Comparison of ENCODE assay signal across 8 mouse cellular contexts in genomic region chr10:7052315-7053017, GRCm38 (mm10). TPM values are rescaled to one million over a fixed set of nuclear protein-coding genes. Genes with fewer than 3 reads are reported as not detected.
DNase-seq lines count a peak whose midpoint lies in the region; ATAC-seq and TF ChIP-seq lines count a peak whose summit lies in the region.
"Had no signal": no experiment of that assay in that cellular context is flagged by ENCODE, and none has a peak within 500 bp of the region (broad histone marks: within the 10 kb centered on the region; RNA-seq: fewer than 3 reads in every experiment).

TSS of gene Ipcef1 (minus strand) at chr10:7052478.

- DNase-seq in NIH3T3 (ENCODE audit: low read depth), result peak; percentile 12
- no peak for DNase-seq in gastrocnemius, postnatal 10 days
- DNase-seq in ovary, postnatal 36 days (ENCODE audit: low spot score), result no peak
- DNase-seq in urinary bladder, postnatal 10 days (ENCODE audit: low spot score), result no peak

- no peak within 1 kb of the TSS for H3K4me3 ChIP-seq in cortical plate, adult 2 months (ENCODE audit: insufficient read depth, low read length)
- H3K4me3 ChIP-seq in hindbrain, embryonic 16.5 days (ENCODE audit: low read length), result no peak within 1 kb of the TSS
- no peak within 1 kb of the TSS for H3K4me3 ChIP-seq in limb, embryonic 12.5 days (replicated peaks)

- H3K9me3 ChIP-seq in hindbrain, embryonic 16.5 days (ENCODE audit: control insufficient read depth, low read length), result no peaks in the 10 kb centered on the region
- H3K9me3 ChIP-seq in limb, embryonic 12.5 days, result no peaks in the 10 kb centered on the region

- H3K9ac ChIP-seq in hindbrain, embryonic 16.5 days (ENCODE audit: low read depth, low read length), result no peak within 1 kb of the TSS
- no peak within 1 kb of the TSS for H3K9ac ChIP-seq in limb, embryonic 12.5 days (replicated peaks)

- no peak within 1 kb of the TSS for H3K27ac ChIP-seq in cortical plate, adult 2 months (ENCODE audit: insufficient read depth, low read length)
- H3K27ac ChIP-seq in hindbrain, embryonic 16.5 days (ENCODE audit: low read depth, low read length), result no peak within 1 kb of the TSS
- H3K27ac ChIP-seq in limb, embryonic 12.5 days, result peak within 1 kb of the TSS; percentile 45; the same call in 1 of the 2 replicates
- H3K27ac ChIP-seq: macrophage had no signal

- no peak for TF ChIP-seq CTCF in cortical plate, adult 2 months (IDR thresholded peaks at IDR 0.05; ENCODE audit: extremely low read depth, insufficient read depth, low read length)

- WGBS in hindbrain, embryonic 16.5 days, result 15% methylated on average over 12 of the region's 12 CpGs
- 39% methylated on average over 12 of the region's 12 CpGs for WGBS in limb, embryonic 12.5 days

- no peaks in the 10 kb centered on the region for H3K36me3 ChIP-seq in hindbrain, embryonic 16.5 days (ENCODE audit: control insufficient read depth, insufficient read depth, low read length)
- H3K36me3 ChIP-seq in limb, embryonic 12.5 days, result no peaks in the 10 kb centered on the region

- no peak for TF ChIP-seq POLR2A in cortical plate, adult 2 months (IDR thresholded peaks at IDR 0.05; ENCODE audit: extremely low read depth, insufficient read depth, low read length)

- no peaks in the 10 kb centered on the region for H3K27me3 ChIP-seq in hindbrain, embryonic 16.5 days (replicated peaks; ENCODE audit: control insufficient read depth, insufficient read depth, low read length)
- H3K27me3 ChIP-seq in limb, embryonic 12.5 days, result no peaks in the 10 kb centered on the region

- H3K4me2 ChIP-seq in hindbrain, embryonic 16.5 days (ENCODE audit: low read length), result peak within 1 kb of the TSS; percentile 25; the same call in 1 of the 2 replicates
- H3K4me2 ChIP-seq in limb, embryonic 12.5 days, result no peak within 1 kb of the TSS

- peak; percentile 56; the same call in 1 of the 2 replicates for ATAC-seq in hindbrain, embryonic 16.5 days
- no peak for ATAC-seq in limb, embryonic 12.5 days (ENCODE audit: insufficient number of reproducible peaks, insufficient read depth, low FRiP score, low TSS enrichment, low read depth)

- no peaks in the 10 kb centered on the region for H3K4me1 ChIP-seq in cortical plate, adult 2 months (ENCODE audit: control insufficient read depth, insufficient read depth, low read length)
- peaks cover 7% of the 10 kb centered on the region for H3K4me1 ChIP-seq in hindbrain, embryonic 16.5 days (ENCODE audit: control insufficient read depth, insufficient read depth, low read depth, low read length)
- H3K4me1 ChIP-seq in limb, embryonic 12.5 days (replicated peaks), result peaks cover 4% of the 10 kb centered on the region

RNA-seq across cellular contexts. Expression of gene Ipcef1, which starts in this region (rescaled TPM):
- polyA plus RNA-seq in cortical plate, adult 2 months (2012; rRNA removed), result 45.7 and 48.0 TPM in 2 replicates
- 2.0 and 2.9 TPM in 2 replicates for polyA plus RNA-seq in hindbrain, embryonic 16.5 days (2015; fragmentation: Nextera tagmentation; extraction: Ambion mirVana)
- polyA plus RNA-seq in limb, embryonic 12.5 days (2016; fragmentation: Nextera tagmentation; extraction: Ambion mirVana), result 0.42 and 0.61 TPM in 2 replicates
- under 1 TPM; 0.12 to 0.56 TPM for total RNA-seq in gastrocnemius, postnatal 10 days (2021)

Comparison
In these comparisons a context has a peak if more than half of its experiments do, and no peak if none do; other contexts are left out.
1. RNA of gene Ipcef1 (polyA plus RNA-seq): 45.7 to 48.0 TPM in cortical plate, adult 2 months; 2.0 to 2.9 TPM in hindbrain, embryonic 16.5 days and 0.42 to 0.61 TPM in limb, embryonic 12.5 days; every median in the first group is over 10 times any median in the second.